Mouse (Mus musculus): Measurements from ENCODE around the gene Hsp90ab1.

DNA sequence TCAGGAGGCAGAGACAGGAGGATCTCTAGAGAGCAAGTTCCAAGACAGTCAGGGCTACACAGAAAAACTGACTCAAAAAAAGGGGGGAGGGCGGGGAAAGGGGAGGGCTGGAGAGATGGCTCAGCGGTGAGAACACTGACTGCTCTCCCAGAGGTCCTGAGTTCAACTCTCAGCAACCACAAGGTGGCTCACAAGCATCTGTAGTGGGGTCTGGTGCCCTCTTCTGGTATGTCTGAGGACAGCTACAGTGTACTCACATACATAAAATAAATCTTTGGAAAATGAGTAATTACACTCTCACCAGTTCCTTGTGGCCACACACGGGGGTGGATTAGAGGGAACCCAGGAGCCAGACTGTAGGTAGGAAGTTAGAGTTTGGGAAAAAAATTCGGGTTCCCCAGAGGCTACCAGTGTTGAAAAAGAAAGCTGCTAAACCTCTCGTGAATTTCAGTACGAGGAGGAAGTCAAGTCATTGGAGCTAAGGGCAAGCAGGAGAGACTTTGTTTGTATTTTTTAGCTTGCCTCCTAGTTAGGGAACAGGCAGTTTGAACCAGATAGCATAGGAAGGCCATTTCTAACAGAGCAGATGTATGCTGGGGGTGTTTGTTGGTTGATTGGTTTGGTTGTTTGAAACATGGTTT is 9.8 kb upstream of the Hsp90ab1 start:
- TF ChIP-seq CTCF (IDR thresholded peaks at IDR 0.05; ENCODE audit: borderline replicate concordance, insufficient read depth, low read length) (0 out of 2 replicates have a peak, but pooled peaks have one; percentile 11), POLR2A (IDR thresholded peaks at IDR 0.05; ENCODE audit: low read depth, low read length) (no peak)
